Mouse (Mus musculus): ENCODE results near the gene Stard10.

GRCm38 (mm10) chr7:101318848-101319247 lies 2.0 kb downstream of the Stard10 start:
- TF ChIP-seq POLR2A (IDR thresholded peaks at IDR 0.05; ENCODE audit: insufficient read depth, low read depth, low read length): no peak
- TF ChIP-seq CTCF (IDR thresholded peaks at IDR 0.05; ENCODE audit: insufficient read depth, low read depth, low read length): no peak

Measured in olfactory bulb, adult 2 months (tissue).